Mouse (Mus musculus): ENCODE results near the gene B3gnt2. TPM values are rescaled to one million over a fixed set of nuclear protein-coding genes. Genes with fewer than 3 reads are reported as not detected.

The B3gnt2 gene
- total RNA-seq, 2 experiments from 2014 or later, result 13.6 to 15.9 TPM

- no peak for DNase-seq (ENCODE audit: extremely low spot score in 1 of 2, low spot score in 1 of 2)
Measured at GRCm38 (mm10) chr11:22824049-22824705, 36.6 kb downstream of the B3gnt2 start.

GRCm38 (mm10) chr11:22821243-22821642, 39.5 kb downstream of the B3gnt2 start:
- DNase-seq (ENCODE audit: extremely low spot score in 1 of 2, low spot score in 1 of 2), result no peak

GRCm38 (mm10) chr11:22818371-22818770, 42.4 kb downstream of the B3gnt2 start:
- DNase-seq (ENCODE audit: extremely low spot score in 1 of 2, low spot score in 1 of 2), result no peak

GRCm38 (mm10) chr11:22815877-22816276, 44.9 kb downstream of the B3gnt2 start:
- no peak for DNase-seq (ENCODE audit: extremely low spot score in 1 of 2, low spot score in 1 of 2)

- DNase-seq (ENCODE audit: extremely low spot score in 1 of 2, low spot score in 1 of 2), result no peak
Measured at GRCm38 (mm10) chr11:22815143-22815542, 45.6 kb downstream of the B3gnt2 start.

- no peak for DNase-seq (ENCODE audit: extremely low spot score in 1 of 2, low spot score in 1 of 2)
Measured at GRCm38 (mm10) chr11:22813921-22814704, 46.6 kb downstream of the B3gnt2 start.

GRCm38 (mm10) chr11:22813427-22813826, 47.3 kb downstream of the B3gnt2 start:
- DNase-seq (ENCODE audit: extremely low spot score in 1 of 2, low spot score in 1 of 2), result no peak

GRCm38 (mm10) chr11:22811413-22811812, 49.3 kb downstream of the B3gnt2 start:
- DNase-seq (ENCODE audit: extremely low spot score in 1 of 2, low spot score in 1 of 2), result no peak

GRCm38 (mm10) chr11:22809465-22810096, 51.2 kb downstream of the B3gnt2 start:
- no peak for DNase-seq (ENCODE audit: extremely low spot score in 1 of 2, low spot score in 1 of 2)

- no peak for DNase-seq (ENCODE audit: extremely low spot score in 1 of 2, low spot score in 1 of 2)
Measured at GRCm38 (mm10) chr11:22808040-22808439, 52.7 kb downstream of the B3gnt2 start.

GRCm38 (mm10) chr11:22805171-22805570, 55.6 kb downstream of the B3gnt2 start:
- no peak for DNase-seq (ENCODE audit: extremely low spot score in 1 of 2, low spot score in 1 of 2)

- no peak for DNase-seq (ENCODE audit: extremely low spot score in 1 of 2, low spot score in 1 of 2)
Measured at GRCm38 (mm10) chr11:22799987-22800424, 60.8 kb downstream of the B3gnt2 start.

GRCm38 (mm10) chr11:22798916-22799315, 61.8 kb downstream of the B3gnt2 start:
- DNase-seq (ENCODE audit: extremely low spot score in 1 of 2, low spot score in 1 of 2), result no peak

GRCm38 (mm10) chr11:22794734-22795133, 66.0 kb downstream of the B3gnt2 start:
- no peak for DNase-seq (ENCODE audit: extremely low spot score in 1 of 2, low spot score in 1 of 2)

GRCm38 (mm10) chr11:22793881-22794203, 66.9 kb downstream of the B3gnt2 start:
- DNase-seq (ENCODE audit: extremely low spot score in 1 of 2, low spot score in 1 of 2), result no peak

GRCm38 (mm10) chr11:22793176-22793880, 67.4 kb downstream of the B3gnt2 start:
- DNase-seq (ENCODE audit: extremely low spot score in 1 of 2, low spot score in 1 of 2), result no peak

- DNase-seq (ENCODE audit: extremely low spot score in 1 of 2, low spot score in 1 of 2), result no peak
Measured at GRCm38 (mm10) chr11:22792149-22792548, 68.6 kb downstream of the B3gnt2 start.

GRCm38 (mm10) chr11:22791726-22792125, 69.0 kb downstream of the B3gnt2 start:
- no peak for DNase-seq (ENCODE audit: extremely low spot score in 1 of 2, low spot score in 1 of 2)

- no peak for DNase-seq (ENCODE audit: extremely low spot score in 1 of 2, low spot score in 1 of 2)
Measured at GRCm38 (mm10) chr11:22787833-22788232, 72.9 kb downstream of the B3gnt2 start.

- DNase-seq (ENCODE audit: extremely low spot score in 1 of 2, low spot score in 1 of 2), result no peak
Measured at GRCm38 (mm10) chr11:22784477-22784876, 76.3 kb downstream of the B3gnt2 start.

- no peak for DNase-seq (ENCODE audit: extremely low spot score in 1 of 2, low spot score in 1 of 2)
Measured at GRCm38 (mm10) chr11:22782705-22783124, 78.0 kb downstream of the B3gnt2 start.

All from layer of hippocampus, postnatal 25 days (tissue).